Mouse (Mus musculus): Measurements from ENCODE around the gene Pde4b. TPM values are rescaled to one million over a fixed set of nuclear protein-coding genes. Genes with fewer than 3 reads are reported as not detected.

Pde4b gene
- polyA plus RNA-seq, 1 experiment: 0.81 TPM

DNA sequence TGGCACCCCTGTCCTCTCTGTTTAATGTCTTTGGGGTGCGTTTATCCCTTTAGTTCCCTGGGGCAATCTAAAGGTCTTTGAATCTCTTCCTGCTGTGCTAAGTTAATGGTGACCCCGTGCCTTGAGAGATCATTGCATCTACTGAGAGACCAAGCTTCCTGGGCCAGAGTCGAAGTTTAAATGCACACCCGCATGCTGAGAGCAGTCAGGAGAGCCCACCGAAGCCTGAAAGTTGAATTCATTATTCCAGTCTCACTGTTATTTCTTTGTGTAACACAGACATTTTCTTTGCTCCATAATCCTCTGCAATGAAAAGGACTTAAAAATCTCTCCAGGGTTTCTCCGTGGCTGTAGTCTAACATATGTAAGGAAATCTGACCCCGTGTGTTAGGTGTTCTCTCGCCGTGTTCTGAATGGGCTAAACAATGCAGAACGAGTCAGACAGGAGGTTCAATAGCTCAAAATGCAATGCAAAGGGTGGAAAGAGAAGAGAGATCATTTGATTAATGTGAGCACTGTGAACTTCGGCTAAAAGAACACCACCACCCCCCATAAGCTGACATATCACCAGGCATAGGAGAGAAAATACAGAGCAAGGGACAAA is 333.6 kb downstream of the Pde4b start:
- TF ChIP-seq POLR2A (IDR thresholded peaks at IDR 0.05; ENCODE audit: insufficient read depth, low read length): no peak
- TF ChIP-seq CTCF (IDR thresholded peaks at IDR 0.05; ENCODE audit: low read depth, low read length): no peak
- TF ChIP-seq EP300 (IDR thresholded peaks at IDR 0.05; ENCODE audit: insufficient read depth, low read depth, low read length): no peak
- Histone ChIP-seq H3K27ac (ENCODE audit: insufficient read depth, low read length) (no peak overlapping the region), H3K4me1 (ENCODE audit: control insufficient read depth, insufficient read depth, low read length) (no peaks in the 10 kb centered on the region), H3K36me3 (ENCODE audit: control insufficient read depth, insufficient read depth, low read length, poor library complexity, severe bottlenecking) (no peaks in the 10 kb centered on the region), H3K27me3 (ENCODE audit: control insufficient read depth, insufficient read depth, low read length, poor library complexity, severe bottlenecking) (no peaks in the 10 kb centered on the region), H3K9me3 (replicated peaks; ENCODE audit: control insufficient read depth, insufficient read depth, low read length, poor library complexity, severe bottlenecking) (no peaks in the 10 kb centered on the region), H3K9ac (ENCODE audit: low read depth, poor library complexity, severe bottlenecking) (no peak overlapping the region), H3K4me3 (ENCODE audit: low read depth, low read length) (no peak overlapping the region)

GRCm38 (mm10) chr4:102421398-102421859 is 334.1 kb downstream of the Pde4b start:
- no peak overlapping the region for H3K9ac ChIP-seq (ENCODE audit: low read depth, poor library complexity, severe bottlenecking)
- no peaks in the 10 kb centered on the region for H3K9me3 ChIP-seq (replicated peaks; ENCODE audit: control insufficient read depth, insufficient read depth, low read length, poor library complexity, severe bottlenecking)
- H3K27me3 ChIP-seq (ENCODE audit: control insufficient read depth, insufficient read depth, low read length, poor library complexity, severe bottlenecking): no peaks in the 10 kb centered on the region
- TF ChIP-seq CTCF (IDR thresholded peaks at IDR 0.05; ENCODE audit: low read depth, low read length): no peak
- no peak for TF ChIP-seq EP300 (IDR thresholded peaks at IDR 0.05; ENCODE audit: insufficient read depth, low read depth, low read length)
- TF ChIP-seq POLR2A (IDR thresholded peaks at IDR 0.05; ENCODE audit: insufficient read depth, low read length): no peak
- H3K4me3 ChIP-seq (ENCODE audit: low read depth, low read length): no peak overlapping the region
- H3K36me3 ChIP-seq (ENCODE audit: control insufficient read depth, insufficient read depth, low read length, poor library complexity, severe bottlenecking): no peaks in the 10 kb centered on the region
- no peak overlapping the region for H3K27ac ChIP-seq (ENCODE audit: insufficient read depth, low read length)
- no peaks in the 10 kb centered on the region for H3K4me1 ChIP-seq (ENCODE audit: control insufficient read depth, insufficient read depth, low read length)

DNA sequence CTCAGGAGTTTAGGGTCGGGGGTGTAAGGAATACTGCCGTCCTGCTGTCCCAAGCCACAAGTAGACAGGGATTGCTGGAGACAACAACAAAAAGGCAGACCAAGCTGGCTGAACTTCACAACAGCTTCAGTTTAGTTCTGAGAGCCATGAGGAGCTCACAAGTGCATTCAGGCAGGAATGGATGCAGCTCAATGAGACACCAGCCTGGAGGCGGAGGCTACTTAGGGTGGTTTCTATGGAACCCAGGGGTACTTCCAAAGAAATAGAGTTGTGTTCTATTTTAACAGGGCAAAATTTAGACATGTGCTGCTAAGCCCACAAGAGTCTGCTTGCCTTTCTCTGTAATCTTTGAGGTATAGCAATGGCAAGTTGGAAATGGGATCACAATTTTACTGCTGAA is 336.8 kb downstream of the Pde4b start:
- Histone ChIP-seq H3K36me3 (ENCODE audit: control insufficient read depth, insufficient read depth, low read length, poor library complexity, severe bottlenecking) (no peaks in the 10 kb centered on the region), H3K27ac (ENCODE audit: insufficient read depth, low read length) (no peak overlapping the region), H3K4me3 (ENCODE audit: low read depth, low read length) (no peak overlapping the region), H3K4me1 (ENCODE audit: control insufficient read depth, insufficient read depth, low read length) (no peaks in the 10 kb centered on the region), H3K9me3 (replicated peaks; ENCODE audit: control insufficient read depth, insufficient read depth, low read length, poor library complexity, severe bottlenecking) (no peaks in the 10 kb centered on the region), H3K9ac (ENCODE audit: low read depth, poor library complexity, severe bottlenecking) (no peak overlapping the region), H3K27me3 (ENCODE audit: control insufficient read depth, insufficient read depth, low read length, poor library complexity, severe bottlenecking) (no peaks in the 10 kb centered on the region)
- TF ChIP-seq POLR2A (IDR thresholded peaks at IDR 0.05; ENCODE audit: insufficient read depth, low read length) (no peak), CTCF (IDR thresholded peaks at IDR 0.05; ENCODE audit: low read depth, low read length) (no peak), EP300 (IDR thresholded peaks at IDR 0.05; ENCODE audit: insufficient read depth, low read depth, low read length) (no peak)

DNA sequence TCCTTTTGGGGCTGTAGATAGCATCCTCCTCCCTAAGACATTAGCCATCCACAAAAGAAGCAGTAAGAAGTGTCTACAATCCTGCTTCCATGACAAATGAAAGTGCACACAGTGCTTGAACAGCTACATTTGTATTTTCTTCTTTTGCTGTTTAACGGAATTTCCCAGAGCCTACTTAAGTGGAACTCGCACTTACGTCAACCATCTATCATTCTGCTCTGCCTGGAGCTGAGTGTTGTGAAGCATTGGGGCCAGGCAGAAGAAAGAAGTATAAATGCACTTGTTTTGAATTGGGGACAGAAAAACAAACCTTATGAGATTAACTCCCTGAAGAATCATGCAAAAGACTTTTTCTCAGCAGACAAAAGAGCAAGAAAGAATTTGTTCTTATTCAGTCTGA is 338.1 kb downstream of the Pde4b start:
- no peaks in the 10 kb centered on the region for H3K36me3 ChIP-seq (ENCODE audit: control insufficient read depth, insufficient read depth, low read length, poor library complexity, severe bottlenecking)
- no peak overlapping the region for H3K4me3 ChIP-seq (ENCODE audit: low read depth, low read length)
- no peak overlapping the region for H3K27ac ChIP-seq (ENCODE audit: insufficient read depth, low read length)
- no peaks in the 10 kb centered on the region for H3K9me3 ChIP-seq (replicated peaks; ENCODE audit: control insufficient read depth, insufficient read depth, low read length, poor library complexity, severe bottlenecking)
- no peaks in the 10 kb centered on the region for H3K27me3 ChIP-seq (ENCODE audit: control insufficient read depth, insufficient read depth, low read length, poor library complexity, severe bottlenecking)
- no peaks in the 10 kb centered on the region for H3K4me1 ChIP-seq (ENCODE audit: control insufficient read depth, insufficient read depth, low read length)
- TF ChIP-seq EP300 (IDR thresholded peaks at IDR 0.05; ENCODE audit: insufficient read depth, low read depth, low read length) (no peak), POLR2A (IDR thresholded peaks at IDR 0.05; ENCODE audit: insufficient read depth, low read length) (no peak), CTCF (IDR thresholded peaks at IDR 0.05; ENCODE audit: low read depth, low read length) (no peak)
- H3K9ac ChIP-seq (ENCODE audit: low read depth, poor library complexity, severe bottlenecking): no peak overlapping the region

DNA sequence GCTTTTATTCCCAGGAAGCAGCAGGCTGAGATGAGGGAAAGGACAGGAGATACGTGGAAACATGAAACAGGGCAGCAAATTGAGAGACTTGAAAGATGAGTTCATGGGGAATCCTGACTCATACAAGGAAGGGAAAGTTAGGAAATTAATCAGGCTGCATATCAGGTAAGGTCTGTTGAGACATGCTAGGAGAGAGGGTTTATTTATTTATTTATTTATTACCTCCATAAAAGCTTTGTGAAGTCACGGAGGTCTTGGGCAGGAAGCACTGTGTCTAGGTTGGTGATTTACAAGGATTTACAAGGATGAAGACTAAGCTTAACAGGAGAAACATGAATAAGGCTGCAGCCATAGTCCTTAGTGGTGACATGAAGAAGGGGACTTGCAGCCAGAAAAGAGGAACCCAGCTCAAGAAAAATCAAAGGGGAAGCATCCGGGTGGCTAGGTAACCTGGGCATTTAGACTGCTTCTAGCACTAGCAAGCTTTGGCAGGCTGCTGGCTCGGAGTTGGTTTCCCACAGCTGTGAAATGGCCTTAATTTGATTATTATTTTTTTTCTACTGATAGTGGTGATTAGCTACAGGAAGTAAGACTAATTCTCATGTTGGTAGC is 342.5 kb downstream of the Pde4b start:
- H3K36me3 ChIP-seq (ENCODE audit: control insufficient read depth, insufficient read depth, low read length, poor library complexity, severe bottlenecking): no peaks in the 10 kb centered on the region
- TF ChIP-seq EP300 (IDR thresholded peaks at IDR 0.05; ENCODE audit: insufficient read depth, low read depth, low read length) (no peak), POLR2A (IDR thresholded peaks at IDR 0.05; ENCODE audit: insufficient read depth, low read length) (no peak), CTCF (IDR thresholded peaks at IDR 0.05; ENCODE audit: low read depth, low read length) (no peak)
- no peak overlapping the region for H3K27ac ChIP-seq (ENCODE audit: insufficient read depth, low read length)
- H3K4me3 ChIP-seq (ENCODE audit: low read depth, low read length): no peak overlapping the region
- H3K27me3 ChIP-seq (ENCODE audit: control insufficient read depth, insufficient read depth, low read length, poor library complexity, severe bottlenecking): no peaks in the 10 kb centered on the region
- H3K9me3 ChIP-seq (replicated peaks; ENCODE audit: control insufficient read depth, insufficient read depth, low read length, poor library complexity, severe bottlenecking): no peaks in the 10 kb centered on the region
- H3K4me1 ChIP-seq (ENCODE audit: control insufficient read depth, insufficient read depth, low read length): no peaks in the 10 kb centered on the region
- H3K9ac ChIP-seq (ENCODE audit: low read depth, poor library complexity, severe bottlenecking): no peak overlapping the region

DNA sequence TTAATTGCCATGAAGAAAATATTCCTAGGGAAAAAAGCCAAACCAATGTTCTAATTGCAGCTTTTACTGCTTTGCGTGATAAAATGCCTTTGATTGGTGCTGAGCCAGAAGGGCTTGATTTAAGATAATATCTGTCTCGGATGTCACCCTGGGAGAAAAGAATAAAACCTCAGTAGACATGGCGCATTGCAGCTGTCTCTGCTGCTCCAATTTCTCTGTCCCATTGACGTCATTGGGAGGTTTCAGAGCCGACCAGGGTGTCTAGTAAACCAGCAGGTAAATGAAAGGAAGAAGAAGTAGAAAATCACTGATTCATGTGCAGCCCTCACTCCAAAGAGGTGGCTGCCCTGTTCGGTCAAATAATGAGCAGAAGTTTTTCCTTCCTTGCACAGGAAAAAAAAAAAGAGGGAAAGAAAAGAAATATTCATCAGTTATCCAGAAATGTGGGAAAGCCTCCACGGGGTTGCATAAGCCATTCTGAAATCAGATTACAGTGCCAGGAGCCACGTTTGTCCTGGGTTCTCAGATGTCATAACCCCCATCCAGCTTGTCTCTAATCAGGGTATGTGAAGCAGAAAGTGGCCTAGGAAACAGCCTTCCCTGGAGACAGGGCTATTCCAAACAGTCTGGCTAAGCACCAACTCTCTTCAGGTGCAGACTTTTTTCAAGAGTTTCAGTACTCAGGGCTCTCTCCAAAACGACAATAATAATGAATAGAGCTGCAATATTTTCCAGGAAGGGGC is 344.9 kb downstream of the Pde4b start:
- no peak for TF ChIP-seq CTCF (IDR thresholded peaks at IDR 0.05; ENCODE audit: low read depth, low read length)
- no peak for TF ChIP-seq EP300 (IDR thresholded peaks at IDR 0.05; ENCODE audit: insufficient read depth, low read depth, low read length)
- no peak for TF ChIP-seq POLR2A (IDR thresholded peaks at IDR 0.05; ENCODE audit: insufficient read depth, low read length)
- Histone ChIP-seq H3K27me3 (ENCODE audit: control insufficient read depth, insufficient read depth, low read length, poor library complexity, severe bottlenecking) (no peaks in the 10 kb centered on the region), H3K36me3 (ENCODE audit: control insufficient read depth, insufficient read depth, low read length, poor library complexity, severe bottlenecking) (no peaks in the 10 kb centered on the region), H3K9me3 (replicated peaks; ENCODE audit: control insufficient read depth, insufficient read depth, low read length, poor library complexity, severe bottlenecking) (no peaks in the 10 kb centered on the region), H3K9ac (ENCODE audit: low read depth, poor library complexity, severe bottlenecking) (no peak overlapping the region), H3K4me3 (ENCODE audit: low read depth, low read length) (no peak overlapping the region), H3K27ac (ENCODE audit: insufficient read depth, low read length) (no peak overlapping the region), H3K4me1 (ENCODE audit: control insufficient read depth, insufficient read depth, low read length) (no peaks in the 10 kb centered on the region)

Data from ES-Bruce4 (cell line).